Mouse (Mus musculus) G1E (cell line): Measurements from ENCODE around the gene Dok5. TPM values are rescaled to one million over a fixed set of nuclear protein-coding genes. Genes with fewer than 3 reads are reported as not detected.

ENCODE experiments used
- ATAC-seq: 2 replicates; pipeline ENCODE4 v1.8.0; 2016; ENCODE audit warnings: mild to moderate bottlenecking; ENCODE audit not compliant: insufficient number of reproducible peaks, poor library complexity, low FRiP score, severe bottlenecking; ENCODE audit errors: extremely low read depth
- DNase-seq: peaks from one replicate; pipeline ENCODE4 v3.0.0; 2012; ENCODE audit warnings: low spot score
- H3K27me3 ChIP-seq: 2 replicates; pipeline ENCODE4 v1.6.1; 2012; ENCODE audit warnings: mild to moderate bottlenecking, low read length, inconsistent platforms; ENCODE audit not compliant: insufficient read depth
- H3K36me3 ChIP-seq: replicated peaks from 2 replicates; pipeline ENCODE3; 2012; ENCODE audit warnings: mild to moderate bottlenecking, inconsistent platforms
- H3K4me1 ChIP-seq: 2 replicates; pipeline ENCODE4 v1.6.1; 2012; ENCODE audit warnings: low read depth, low read length, inconsistent platforms, mixed read lengths; ENCODE audit not compliant: insufficient read depth
- H3K4me3 ChIP-seq: 2 replicates; pipeline ENCODE4 v1.5.1; 2012; ENCODE audit warnings: low read depth, mild to moderate bottlenecking, inconsistent platforms, low read length, moderate library complexity, mixed read lengths
- H3K9me3 ChIP-seq: replicated peaks from 2 replicates; pipeline ENCODE4 v1.6.1; 2012; ENCODE audit warnings: inconsistent platforms
- CTCF ChIP-seq: IDR thresholded peaks from 2 replicates; pipeline ENCODE4 v1.5.1; 2012; ENCODE audit warnings: low read depth, low read length, inconsistent platforms, mixed read lengths
- GATA1 ChIP-seq: IDR thresholded peaks from 2 replicates; pipeline ENCODE4 v1.6.1; 2012; ENCODE audit warnings: borderline replicate concordance, low read length, inconsistent platforms, mixed read lengths
- GATA2 ChIP-seq: IDR thresholded peaks from 2 replicates; pipeline ENCODE4 v1.6.1; 2012; ENCODE audit warnings: low read depth, low read length, inconsistent platforms, borderline replicate concordance
- POLR2AphosphoS5 ChIP-seq: IDR thresholded peaks from 2 replicates; pipeline ENCODE4 v1.6.1; 2012; ENCODE audit warnings: low read depth, low read length, inconsistent platforms; ENCODE audit not compliant: insufficient replicate concordance
- TAL1 ChIP-seq: conservative IDR thresholded peaks from 2 replicates; pipeline ENCODE4 v1.6.1; 2012; ENCODE audit warnings: low read depth, low read length, inconsistent platforms, mixed read lengths
- polyA plus RNA-seq: library from polyadenylated mRNA; stranded (reverse); fragments of >175 nt; gene quantifications from 2 replicates; pipeline ENCODE4 v1.2.3, GENCODE M21; 2012
- total RNA-seq, 2 experiments: library from RNA; stranded (forward) in 1 of 2; stranded (reverse) in 1 of 2; fragments of 200-1000 nt in 1 of 2; fragments of >200 nt in 1 of 2; fragmentation: Nextera tagmentation in 1 of 2; gene quantifications; 2 replicates each; pipeline ENCODE4 v1.2.3; 2014 to 2017

The Dok5 gene
- total and polyA plus RNA-seq, 3 experiments, result 0.11 TPM; not detected in 2

DNA sequence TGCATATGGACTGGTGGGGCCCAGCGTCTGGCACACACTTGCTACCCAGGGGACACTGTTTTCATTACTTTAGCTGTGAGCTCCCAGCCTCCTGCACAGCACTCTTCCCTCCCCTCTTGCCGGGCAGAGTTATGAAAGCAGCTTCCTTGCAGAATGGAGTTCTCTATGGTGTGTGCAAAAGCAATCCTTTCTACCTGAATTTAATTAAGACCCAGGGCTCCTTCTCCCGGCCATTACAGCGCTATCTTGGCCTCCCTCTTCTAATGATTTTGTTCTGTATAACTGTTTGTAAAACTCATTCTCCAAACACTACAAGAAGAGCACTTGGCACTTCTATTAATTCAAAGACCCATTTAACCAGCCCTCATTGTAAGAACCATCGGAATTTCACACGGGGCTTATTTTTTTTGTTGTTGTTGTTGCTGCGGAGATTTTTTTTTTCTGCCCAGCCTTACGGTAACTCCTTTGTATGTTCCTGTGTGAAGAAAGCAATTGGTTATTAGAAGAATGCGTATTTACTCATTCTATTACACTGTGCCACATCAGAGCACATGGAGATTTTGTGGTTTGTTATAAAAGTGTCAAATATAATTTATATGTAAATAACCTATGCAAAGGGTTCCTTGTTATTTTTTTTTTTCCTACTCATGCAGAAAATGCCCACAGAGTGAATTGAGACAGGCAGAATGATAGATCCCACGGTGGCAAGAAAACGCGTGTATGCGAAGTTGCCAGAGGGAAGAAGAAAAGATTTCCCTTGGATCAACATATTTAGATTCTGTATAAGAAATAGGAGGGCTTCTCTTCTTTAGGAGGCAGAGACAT is 170.8 kb downstream of the Dok5 start:
- Histone ChIP-seq H3K4me1 (no peaks in the 10 kb centered on the region), H3K9me3 (peaks cover 41% of the 10 kb centered on the region), H3K4me3 (no peak overlapping the region), H3K36me3 (no peaks in the 10 kb centered on the region), H3K27me3 (no peaks in the 10 kb centered on the region)
- ATAC-seq, result no peak
- DNase-seq, result no peak
- TF ChIP-seq CTCF (no peak), TAL1 (no peak)

DNA sequence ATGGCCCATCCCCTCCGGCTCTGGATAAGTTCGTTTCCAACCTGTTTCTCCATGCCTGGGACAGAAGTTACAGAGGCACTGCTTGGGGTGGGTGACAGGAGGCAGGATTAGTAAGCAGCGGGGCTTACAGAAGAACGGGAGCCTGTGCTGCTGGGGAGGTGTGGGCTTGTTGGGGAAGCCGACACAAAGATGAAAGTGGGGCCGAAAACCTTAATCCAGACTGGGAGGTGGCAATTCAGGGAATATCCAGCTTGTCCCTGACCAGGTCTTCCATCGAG is 171.4 kb downstream of the Dok5 start:
- Histone ChIP-seq H3K9me3 (peaks cover 43% of the 10 kb centered on the region), H3K36me3 (no peaks in the 10 kb centered on the region), H3K4me1 (no peaks in the 10 kb centered on the region), H3K4me3 (no peak overlapping the region), H3K27me3 (no peaks in the 10 kb centered on the region)
- DNase-seq, result no peak
- no peak for ATAC-seq
- TF ChIP-seq TAL1 (no peak), CTCF (no peak), GATA1 (no peak), GATA2 (no peak), POLR2AphosphoS5 (no peak)

GRCm38 (mm10) chr2:170903367-170903766 is 171.8 kb downstream of the Dok5 start:
- H3K27me3 ChIP-seq, result no peaks in the 10 kb centered on the region
- H3K4me3 ChIP-seq, result no peak overlapping the region
- H3K9me3 ChIP-seq, result peaks cover 43% of the 10 kb centered on the region
- no peaks in the 10 kb centered on the region for H3K4me1 ChIP-seq
- no peak for DNase-seq
- no peak for TF ChIP-seq POLR2AphosphoS5
- TF ChIP-seq CTCF, result no peak
- TF ChIP-seq GATA1, result no peak
- TF ChIP-seq GATA2, result no peak
- TF ChIP-seq TAL1, result no peak
- ATAC-seq, result no peak
- no peaks in the 10 kb centered on the region for H3K36me3 ChIP-seq

DNA sequence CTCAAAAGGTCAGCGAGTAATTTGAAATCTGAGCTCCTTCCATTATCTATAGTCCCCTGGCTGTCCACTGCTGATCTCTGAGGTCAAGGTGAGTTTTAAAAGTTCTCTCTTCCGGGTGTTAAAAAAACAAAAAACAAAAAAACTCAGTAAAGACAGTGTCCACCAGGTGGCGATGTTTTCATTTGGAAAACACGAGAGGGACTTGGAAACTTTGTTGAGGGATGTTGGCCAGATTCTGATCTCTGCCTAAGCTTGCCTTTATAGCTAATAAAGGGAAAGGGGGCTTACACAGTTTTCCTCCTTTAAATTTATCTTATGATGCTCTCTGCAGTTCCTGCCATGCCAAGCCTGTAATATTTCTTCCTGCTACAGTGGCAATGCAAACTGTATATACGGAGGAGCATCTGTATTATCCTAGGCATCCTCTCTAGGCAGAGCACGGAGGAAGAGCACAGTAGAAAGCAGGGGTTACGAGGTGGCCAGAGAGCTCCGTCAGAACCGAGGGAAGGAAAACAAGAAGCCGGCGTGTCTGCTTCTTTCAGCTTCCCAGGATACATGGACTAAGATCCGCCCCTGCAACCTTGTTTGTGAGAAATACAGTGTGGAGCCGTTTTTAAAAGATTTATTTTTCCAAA is 181.1 kb downstream of the Dok5 start:
- ATAC-seq, result no peak
- DNase-seq, result no peak

DNA sequence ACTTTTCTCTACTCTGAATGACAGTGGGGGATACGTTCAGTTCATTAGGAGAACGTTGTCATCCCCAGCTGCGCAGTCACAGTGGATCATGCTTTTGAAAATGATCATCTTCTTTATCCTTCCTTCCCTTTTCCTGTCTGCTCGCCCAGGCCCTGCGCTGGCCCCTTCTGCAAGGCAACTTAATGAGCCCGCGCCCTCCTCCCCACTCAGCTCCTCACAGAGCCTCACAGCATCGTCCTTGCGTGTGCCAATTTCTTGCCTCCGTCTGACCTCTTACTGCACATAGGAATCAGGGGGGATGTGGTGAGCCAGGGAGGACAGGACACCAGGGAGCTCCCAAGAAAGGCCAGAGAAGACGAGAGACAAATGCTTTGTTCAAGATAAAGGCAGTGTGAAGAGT is 182.3 kb downstream of the Dok5 start:
- H3K9me3 ChIP-seq, result peaks cover 71% of the 10 kb centered on the region
- H3K4me1 ChIP-seq, result no peaks in the 10 kb centered on the region
- H3K36me3 ChIP-seq, result no peaks in the 10 kb centered on the region
- TF ChIP-seq CTCF (no peak), GATA1 (no peak), POLR2AphosphoS5 (no peak), TAL1 (no peak), GATA2 (no peak)
- ATAC-seq (no peak), DNase-seq (no peak)
- no peaks in the 10 kb centered on the region for H3K27me3 ChIP-seq
- no peak overlapping the region for H3K4me3 ChIP-seq

More for the DNA sequence above, 181.1 kb downstream of the Dok5 start:
- Histone ChIP-seq H3K4me1 (no peaks in the 10 kb centered on the region), H3K36me3 (no peaks in the 10 kb centered on the region), H3K27me3 (no peaks in the 10 kb centered on the region), H3K9me3 (peaks cover 62% of the 10 kb centered on the region), H3K4me3 (no peak overlapping the region)
- TF ChIP-seq GATA2, result no peak
- TF ChIP-seq POLR2AphosphoS5, result no peak
- TF ChIP-seq GATA1, result no peak
- TF ChIP-seq TAL1, result no peak
- TF ChIP-seq CTCF, result no peak

DNA sequence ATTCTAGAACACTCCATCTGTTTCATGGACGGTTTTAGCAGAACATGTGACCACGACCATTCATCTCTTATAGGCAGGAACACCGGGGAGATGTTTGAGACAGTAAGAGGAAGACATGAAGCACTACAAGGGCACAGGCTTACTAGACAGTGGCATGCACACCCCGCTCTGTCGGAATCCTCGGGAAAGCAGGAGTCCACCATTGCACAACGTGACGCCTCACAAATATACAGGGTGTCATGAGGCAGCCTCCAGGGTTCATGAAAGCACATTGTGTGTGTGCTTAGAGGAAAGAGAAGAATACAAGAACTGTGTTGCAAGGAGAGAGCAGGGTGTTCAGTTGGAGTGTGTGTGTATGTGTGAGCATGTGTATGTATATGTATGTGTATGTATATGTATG is 184.0 kb downstream of the Dok5 start:
- Histone ChIP-seq H3K4me1 (no peaks in the 10 kb centered on the region), H3K36me3 (no peaks in the 10 kb centered on the region), H3K9me3 (peaks cover 70% of the 10 kb centered on the region), H3K4me3 (no peak overlapping the region), H3K27me3 (no peaks in the 10 kb centered on the region)
- no peak for ATAC-seq
- TF ChIP-seq CTCF (no peak), GATA1 (no peak), TAL1 (no peak), GATA2 (no peak), POLR2AphosphoS5 (no peak)
- no peak for DNase-seq
